Mouse (Mus musculus) spleen, adult 2 months (tissue): Measurements from ENCODE around the gene Snrk. TPM values are rescaled to one million over a fixed set of nuclear protein-coding genes. Genes with fewer than 3 reads are reported as not detected.
A peak's percentile ranks its signal among the peaks of the same experiment; 100 is the strongest.

Source experiments
- DNase-seq, 2 experiments: peaks; one replicate each; pipeline versions ENCODE4 v3.0.0 to v3.0.0-alpha.2; 2012 to 2021; ENCODE audit warnings: low spot score in 2 of 2, low read depth in 1 of 2
- H3K27ac ChIP-seq: fragments of 200-500 bp; 2 replicates; pipeline ENCODE4 v1.5.1; 2012; ENCODE audit warnings: low read length, inconsistent platforms; ENCODE audit not compliant: insufficient read depth
- H3K27me3 ChIP-seq: fragments of 200-500 bp; 2 replicates; pipeline ENCODE4 v1.6.1; 2012; ENCODE audit warnings: mild to moderate bottlenecking, moderate library complexity, low read length, inconsistent platforms; ENCODE audit not compliant: control insufficient read depth, insufficient read depth
- H3K36me3 ChIP-seq: fragments of 200-500 bp; 2 replicates; pipeline ENCODE4 v1.6.1; 2012; ENCODE audit warnings: mild to moderate bottlenecking, low read length, inconsistent platforms; ENCODE audit not compliant: control insufficient read depth, insufficient read depth
- H3K4me1 ChIP-seq: fragments of 200-500 bp; 2 replicates; pipeline ENCODE4 v1.6.1; 2011; ENCODE audit warnings: inconsistent platforms; ENCODE audit not compliant: control insufficient read depth, insufficient read depth, insufficient read length
- H3K4me3 ChIP-seq: fragments of 200-500 bp; 2 replicates; pipeline ENCODE4 v1.5.1; 2011; ENCODE audit warnings: mild to moderate bottlenecking, inconsistent platforms; ENCODE audit not compliant: insufficient read depth, insufficient read length; ENCODE audit errors: extremely low read depth
- CTCF ChIP-seq: fragments of 200-500 bp; IDR thresholded peaks from 2 replicates; pipeline ENCODE4 v1.5.1; 2011; ENCODE audit warnings: mild to moderate bottlenecking, inconsistent platforms; ENCODE audit not compliant: insufficient read depth, insufficient read length, insufficient replicate concordance; ENCODE audit errors: extremely low read depth
- POLR2A ChIP-seq: fragments of 200-500 bp; IDR thresholded peaks from 2 replicates; pipeline ENCODE4 v1.6.1; 2011; ENCODE audit warnings: low read depth, low read length, inconsistent platforms
- WGBS: fragments of 180-500 bp; shearing (Covaris S2); methylation state at CpG from one replicate; pipeline ENCODE4 v1.1.7; 2018; 5-methylcytosine and 5-hydroxymethylcytosine counted together
- polyA plus RNA-seq: library from polyadenylated mRNA; depleted of rRNA; stranded (reverse); fragments of >200 nt; gene quantifications from 2 replicates; pipeline ENCODE4 v1.2.3, GENCODE M21; 2012

Gene Snrk
- polyA plus RNA-seq, 1 experiment, result 36.2 TPM

- H3K4me3 ChIP-seq, result no peak overlapping the region
- TF ChIP-seq CTCF (no peak), POLR2A (no peak)
- no peaks in the 10 kb centered on the region for H3K4me1 ChIP-seq
- no peaks in the 10 kb centered on the region; the same call in 1 of the 2 replicates for H3K36me3 ChIP-seq
- no peak overlapping the region for H3K27ac ChIP-seq
- WGBS, result 71% methylated on average over 7 of the region's 7 CpGs
- DNase-seq, result no peak
- H3K27me3 ChIP-seq, result no peaks in the 10 kb centered on the region
These were observed 60.5 kb downstream of the Snrk start for GRCm38 (mm10) chr9:122177256-122178220.

GRCm38 (mm10) chr9:122178427-122178826 lies 61.4 kb downstream of the Snrk start:
- no peak overlapping the region for H3K27ac ChIP-seq
- WGBS, result 88% methylated on average over 4 of the region's 4 CpGs

GRCm38 (mm10) chr9:122180105-122180504 lies 63.0 kb downstream of the Snrk start:
- no peaks in the 10 kb centered on the region for H3K4me1 ChIP-seq
- WGBS, result 52% methylated on average over 3 of the region's 3 CpGs
- TF ChIP-seq CTCF, result no peak
- TF ChIP-seq POLR2A, result no peak
- H3K36me3 ChIP-seq, result no peaks in the 10 kb centered on the region; the same call in 1 of the 2 replicates
- no peak for DNase-seq
- H3K27me3 ChIP-seq, result no peaks in the 10 kb centered on the region
- H3K4me3 ChIP-seq, result no peak overlapping the region
- H3K27ac ChIP-seq, result no peak overlapping the region

More at GRCm38 (mm10) chr9:122178427-122178826, 61.4 kb downstream of the Snrk start:
- no peak for DNase-seq
- H3K36me3 ChIP-seq, result no peaks in the 10 kb centered on the region; the same call in 1 of the 2 replicates
- no peaks in the 10 kb centered on the region for H3K4me1 ChIP-seq
- no peaks in the 10 kb centered on the region for H3K27me3 ChIP-seq
- H3K4me3 ChIP-seq, result no peak overlapping the region
- TF ChIP-seq POLR2A (no peak), CTCF (no peak)

- no peak for DNase-seq
- Histone ChIP-seq H3K27ac (no peak overlapping the region), H3K27me3 (no peaks in the 10 kb centered on the region), H3K36me3 (no peaks in the 10 kb centered on the region), H3K4me3 (no peak overlapping the region), H3K4me1 (peaks cover 10% of the 10 kb centered on the region; the same call in 1 of the 2 replicates)
- WGBS, result 99% methylated on average over 4 of the region's 4 CpGs
- TF ChIP-seq POLR2A (no peak), CTCF (no peak)
These were observed 66.0 kb downstream of the Snrk start for GRCm38 (mm10) chr9:122183074-122183473.

GRCm38 (mm10) chr9:122184329-122184728 lies 67.3 kb downstream of the Snrk start:
- Histone ChIP-seq H3K4me1 (peaks cover 10% of the 10 kb centered on the region; the same call in 1 of the 2 replicates), H3K27ac (no peak overlapping the region), H3K4me3 (no peak overlapping the region), H3K27me3 (no peaks in the 10 kb centered on the region), H3K36me3 (no peaks in the 10 kb centered on the region)
- TF ChIP-seq CTCF (no peak), POLR2A (no peak)
- WGBS, result 81% methylated on average over 3 of the region's 3 CpGs
- no peak for DNase-seq

GRCm38 (mm10) chr9:122185061-122185460 lies 68.0 kb downstream of the Snrk start:
- TF ChIP-seq CTCF (peak; percentile 64; the same call in 1 of the 2 replicates), POLR2A (no peak)
- peaks cover 10% of the 10 kb centered on the region; the same call in 1 of the 2 replicates for H3K4me1 ChIP-seq
- WGBS, result 9% methylated on average over 2 of the region's 2 CpGs

GRCm38 (mm10) chr9:122185953-122186352 lies 68.9 kb downstream of the Snrk start:
- WGBS, result 94% methylated on average over 6 of the region's 6 CpGs
- TF ChIP-seq POLR2A (no peak), CTCF (no peak)
- H3K27ac ChIP-seq, result no peak overlapping the region
- no peaks in the 10 kb centered on the region for H3K27me3 ChIP-seq
- H3K36me3 ChIP-seq, result no peaks in the 10 kb centered on the region
- peaks cover 10% of the 10 kb centered on the region; the same call in 1 of the 2 replicates for H3K4me1 ChIP-seq
- DNase-seq, result no peak
- H3K4me3 ChIP-seq, result no peak overlapping the region

More at GRCm38 (mm10) chr9:122185061-122185460, 68.0 kb downstream of the Snrk start:
- no peak overlapping the region for H3K27ac ChIP-seq
- H3K27me3 ChIP-seq, result no peaks in the 10 kb centered on the region
- no peaks in the 10 kb centered on the region for H3K36me3 ChIP-seq
- H3K4me3 ChIP-seq, result no peak overlapping the region
- peak; percentile 34 to 75 for DNase-seq
